Mouse (Mus musculus): ENCODE data around the gene Ntm.

GRCm38 (mm10) chr9:29594537-29595294 is 368.2 kb downstream of the Ntm start:
- TF ChIP-seq CTCF (IDR thresholded peaks at IDR 0.05; ENCODE audit: control insufficient read depth, insufficient read depth, low read length) (no peak), POLR2A (IDR thresholded peaks at IDR 0.05; ENCODE audit: borderline replicate concordance, control insufficient read depth, low read depth, low read length) (no peak)

Measured in bone marrow, adult 2 months (tissue).